Mouse (Mus musculus) embryo, embryonic 9.5 days (tissue): ENCODE measurements around the gene Arpc3.

ENCODE experiments used
- DNase-seq: peaks from one replicate; pipeline ENCODE4 v3.0.0-alpha.2; 2017; ENCODE audit errors: extremely low spot score

The Arpc3 gene

DNA sequence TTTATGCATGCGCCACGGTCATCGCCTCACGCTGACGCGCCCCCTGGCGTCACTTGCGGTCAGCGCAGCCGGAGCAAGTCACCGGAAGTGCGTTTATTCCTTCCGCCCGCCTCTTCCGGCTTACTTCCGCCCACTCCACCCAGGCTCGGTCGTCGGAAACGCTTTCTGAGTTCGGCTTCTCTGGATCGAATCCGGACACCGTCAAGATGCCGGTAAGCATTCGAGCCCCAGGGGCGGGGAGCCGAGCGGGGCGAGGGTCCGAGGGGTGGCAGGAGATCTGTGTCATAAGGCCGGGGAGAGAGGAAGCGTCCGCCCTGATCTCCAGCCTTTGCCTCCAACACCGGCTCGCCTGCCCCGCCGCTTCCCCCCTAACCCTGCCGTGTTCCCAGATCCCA, at the start of gene Arpc3:
Gene Arpc3, plus strand, starts transcription at position 93 of the 395 bp plus-strand sequence.
- peak; percentile 91 for DNase-seq

DNA sequence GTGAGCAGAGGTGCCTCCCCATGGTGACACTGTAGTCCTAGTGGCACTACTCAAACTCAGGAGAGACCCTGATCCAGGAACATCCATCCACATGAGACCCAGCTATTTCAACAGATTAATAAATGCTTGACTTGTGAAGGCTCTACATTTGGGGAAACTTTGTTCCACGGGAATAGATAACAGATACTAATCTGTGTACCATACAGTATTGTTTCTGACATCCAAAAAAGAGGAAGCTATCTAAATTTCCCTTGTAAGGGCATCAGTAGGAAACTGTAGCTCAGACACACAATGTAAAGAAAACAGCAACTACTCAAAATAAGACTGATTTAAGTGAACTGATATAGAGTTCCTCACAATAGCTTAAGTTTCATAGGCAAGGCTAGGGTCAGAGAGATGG, 48.8 kb upstream of the Arpc3 start:
- DNase-seq: no peak

DNA sequence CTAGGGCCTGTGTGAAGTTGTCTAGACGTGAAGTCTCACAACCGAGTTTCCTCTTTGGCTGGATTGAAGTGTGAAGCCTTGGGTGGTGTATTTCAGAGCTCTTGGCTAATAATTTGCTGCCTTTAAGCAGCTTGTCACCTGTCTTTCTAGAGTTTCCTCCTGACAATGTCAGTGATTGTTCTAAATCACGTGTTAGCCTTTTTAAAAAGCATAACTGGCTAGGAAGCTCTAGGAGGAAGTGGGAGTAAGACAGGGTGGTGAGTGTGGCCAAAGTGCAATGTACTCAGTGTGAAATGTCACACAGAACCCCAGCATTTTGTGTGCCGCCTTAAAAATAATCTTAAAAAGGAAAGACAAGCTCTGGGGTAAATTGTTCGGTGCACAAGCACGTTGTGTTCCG, 47.9 kb upstream of the Arpc3 start:
- DNase-seq: no peak

DNA sequence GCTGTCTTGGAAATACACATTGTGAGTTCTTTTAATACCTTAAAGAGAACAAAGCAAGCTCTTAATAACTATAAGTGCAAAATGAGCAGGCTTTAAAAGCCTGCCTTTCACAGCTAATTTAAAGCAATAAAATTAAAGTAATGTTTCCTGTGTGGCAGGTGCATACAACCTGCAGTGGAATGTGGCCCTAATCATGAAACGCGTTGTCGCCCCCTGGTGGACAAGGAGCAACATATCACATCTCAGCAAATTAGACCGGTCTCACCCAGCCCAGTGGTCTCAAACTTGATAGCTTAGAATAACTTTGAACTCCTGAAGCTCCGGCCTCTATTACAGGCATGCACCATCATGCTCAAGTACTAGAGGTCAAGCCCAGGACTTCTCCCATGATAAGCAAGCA, 47.4 kb upstream of the Arpc3 start:
- DNase-seq: peak; percentile 69

DNA sequence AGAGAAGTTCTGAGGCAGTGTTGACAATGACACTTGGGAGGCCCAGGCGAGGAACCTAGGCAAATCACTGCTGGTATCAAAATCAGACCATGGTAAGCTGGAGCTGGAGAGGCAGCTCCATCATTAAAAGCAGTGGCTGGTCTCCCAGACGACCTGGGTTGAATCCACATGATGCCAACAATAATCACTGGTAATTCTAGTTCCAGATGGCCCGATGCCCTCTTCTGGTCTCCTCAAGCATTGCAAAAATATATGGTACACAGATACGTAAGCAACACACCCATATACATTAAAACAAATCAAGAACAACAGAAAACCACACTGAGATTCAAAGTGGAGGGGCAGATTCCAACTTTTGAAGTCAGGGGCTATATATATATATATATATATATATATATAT, 45.9 kb upstream of the Arpc3 start:
- DNase-seq: no peak

DNA sequence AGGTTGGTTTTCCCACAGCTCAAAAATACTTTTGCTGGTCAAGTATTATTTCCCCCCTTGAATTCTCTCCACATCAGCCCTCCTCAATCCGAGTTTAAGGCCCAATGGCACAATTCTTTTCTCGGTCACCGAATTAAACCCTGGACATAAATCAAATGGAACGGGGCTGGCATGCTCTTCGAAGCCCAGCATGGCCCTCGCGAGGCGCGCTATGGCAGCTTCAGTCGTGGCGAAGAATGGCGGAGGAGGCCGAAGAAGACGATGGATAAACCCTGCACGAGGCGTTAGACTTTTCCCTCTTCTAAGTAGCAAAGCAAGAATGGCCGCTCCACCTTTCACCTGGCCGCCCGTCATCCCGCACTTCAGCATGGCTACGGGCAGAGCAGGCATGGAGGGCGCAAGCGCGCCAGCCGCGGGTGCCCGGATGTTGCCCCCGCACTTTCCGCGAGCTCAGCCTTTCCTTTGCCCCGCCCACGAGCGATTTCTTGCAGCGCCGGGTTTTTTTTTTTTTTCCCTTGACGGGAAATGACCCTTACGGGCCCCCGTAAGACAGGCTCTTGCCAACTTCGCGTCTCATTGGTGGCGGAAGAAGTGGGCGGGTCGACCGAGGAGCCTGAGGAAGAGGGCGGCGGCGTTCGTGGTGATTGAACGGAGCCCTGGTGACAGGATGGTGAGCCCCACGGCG, 37.7 kb upstream of the Arpc3 start, which contains the start of the genes Rad9b and Vps29:
Gene Rad9b, minus strand, starts transcription at position 427 of the 685 bp plus-strand sequence.
Gene Vps29, plus strand, starts transcription at position 563 of the 685 bp plus-strand sequence.
- DNase-seq: peak; percentile 99

DNA sequence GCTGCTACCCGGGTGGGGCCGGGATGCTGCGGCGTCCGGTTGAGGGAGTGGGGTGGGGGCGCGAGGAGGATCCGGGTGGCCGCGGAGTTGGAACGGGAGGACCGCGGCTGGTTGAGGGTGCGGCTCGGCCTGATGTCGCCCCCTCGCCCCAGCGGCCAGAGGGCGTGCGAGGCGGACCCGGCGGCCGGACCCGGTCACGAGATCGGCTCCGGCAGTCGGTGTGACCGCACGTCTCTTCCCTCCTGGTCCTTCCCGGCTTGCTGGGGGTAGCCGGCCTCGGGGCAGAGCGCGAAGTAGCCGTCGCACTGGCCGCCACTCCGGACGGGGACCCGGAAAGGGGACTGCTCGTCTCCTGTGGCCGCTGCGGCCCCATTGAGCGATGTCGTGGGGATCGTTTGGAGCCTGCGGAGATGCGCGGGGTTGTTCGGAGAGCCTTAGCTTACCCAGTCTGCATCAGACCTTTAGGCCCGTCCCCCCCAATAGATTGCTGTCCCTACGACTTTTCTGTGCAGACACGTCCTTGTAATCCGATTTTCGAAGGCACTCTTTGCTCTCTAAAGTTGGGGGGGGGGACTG, 37.1 kb upstream of the Arpc3 start:
- DNase-seq: no peak

DNA sequence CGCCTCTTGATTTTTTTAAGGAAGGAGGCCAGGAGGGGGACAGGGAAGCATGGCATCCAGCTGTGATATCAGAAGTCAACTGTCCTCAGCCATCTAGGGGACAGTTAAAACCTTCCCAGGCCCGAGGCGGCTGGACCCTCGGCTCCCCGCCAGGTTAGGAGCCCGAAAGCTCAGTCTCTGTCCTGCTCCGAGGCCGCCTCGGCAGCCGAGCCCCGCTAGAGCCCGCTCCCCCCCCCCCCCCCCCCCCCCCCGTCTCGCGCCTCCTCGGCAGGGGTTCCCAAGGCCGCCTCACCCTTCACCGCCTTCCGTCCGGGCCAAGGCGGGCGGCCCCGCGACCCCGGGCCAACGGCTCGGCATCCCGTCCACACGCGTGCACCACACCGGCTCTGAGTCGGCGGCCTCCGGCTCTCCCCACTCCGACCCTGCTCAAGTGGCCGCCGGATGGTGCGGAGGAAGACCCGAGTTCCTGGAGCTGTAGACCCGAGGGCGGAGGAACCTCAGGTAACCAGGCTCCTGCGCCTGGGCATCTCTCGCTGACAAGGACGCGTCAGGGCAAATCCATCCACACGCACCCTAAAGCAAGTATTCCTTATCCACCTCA, 20.0 kb upstream of the Arpc3 start, which contains the start of gene Gpn3:
Gene Gpn3, plus strand, starts transcription at position 286 of the 601 bp plus-strand sequence.
- DNase-seq: no peak

DNA sequence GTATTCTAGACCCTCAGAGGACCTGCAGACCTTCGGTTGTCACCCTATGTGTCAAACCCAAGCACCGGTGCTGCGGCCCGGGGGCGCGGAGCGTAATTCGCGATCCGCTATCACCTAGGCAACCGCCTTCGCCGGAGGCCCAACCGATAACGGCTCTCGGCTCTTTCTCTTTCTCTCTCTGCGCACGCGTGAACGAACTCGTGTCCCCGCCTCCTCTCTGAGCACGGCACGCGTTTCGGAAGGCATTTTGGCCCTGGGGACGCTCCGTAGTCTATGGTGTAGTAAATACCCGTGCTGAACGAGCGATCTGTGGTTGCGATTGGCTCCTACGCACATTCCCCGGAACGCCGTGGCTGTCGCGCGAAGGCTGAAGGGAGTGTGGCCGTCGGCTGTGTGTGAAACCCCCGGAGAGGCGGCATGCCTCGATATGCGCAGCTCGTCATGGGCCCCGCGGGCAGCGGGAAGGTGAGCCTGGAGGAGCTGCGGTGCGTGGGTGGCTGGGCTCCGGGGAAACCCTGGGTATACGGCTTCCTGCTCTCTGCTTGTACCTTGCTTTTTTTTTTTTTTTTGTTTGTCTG, 19.4 kb upstream of the Arpc3 start, which contains the start of gene Fam216a:
Gene Fam216a, minus strand, starts transcription at position 173 of the 578 bp plus-strand sequence.
- DNase-seq: peak; percentile 99

DNA sequence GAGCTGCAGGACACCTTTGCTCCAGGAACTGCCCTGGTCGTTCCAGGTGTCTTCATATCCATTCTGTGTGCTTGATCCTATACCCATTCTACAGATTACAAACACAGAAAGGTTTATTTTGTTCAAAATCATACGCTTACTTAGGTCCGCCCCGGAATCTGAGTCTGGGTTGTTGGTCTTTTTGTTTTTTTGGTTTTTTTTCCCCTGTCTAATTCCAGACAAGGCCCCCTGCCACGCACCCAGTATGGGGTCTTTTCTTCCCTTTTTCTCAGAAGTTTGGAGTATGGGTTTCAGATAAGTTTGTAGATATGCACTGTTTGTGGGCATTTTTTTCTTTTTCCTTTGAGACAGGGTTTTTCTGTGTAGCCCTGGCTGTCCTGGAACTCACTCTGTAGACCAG, 18.8 kb upstream of the Arpc3 start:
- DNase-seq: no peak

DNA sequence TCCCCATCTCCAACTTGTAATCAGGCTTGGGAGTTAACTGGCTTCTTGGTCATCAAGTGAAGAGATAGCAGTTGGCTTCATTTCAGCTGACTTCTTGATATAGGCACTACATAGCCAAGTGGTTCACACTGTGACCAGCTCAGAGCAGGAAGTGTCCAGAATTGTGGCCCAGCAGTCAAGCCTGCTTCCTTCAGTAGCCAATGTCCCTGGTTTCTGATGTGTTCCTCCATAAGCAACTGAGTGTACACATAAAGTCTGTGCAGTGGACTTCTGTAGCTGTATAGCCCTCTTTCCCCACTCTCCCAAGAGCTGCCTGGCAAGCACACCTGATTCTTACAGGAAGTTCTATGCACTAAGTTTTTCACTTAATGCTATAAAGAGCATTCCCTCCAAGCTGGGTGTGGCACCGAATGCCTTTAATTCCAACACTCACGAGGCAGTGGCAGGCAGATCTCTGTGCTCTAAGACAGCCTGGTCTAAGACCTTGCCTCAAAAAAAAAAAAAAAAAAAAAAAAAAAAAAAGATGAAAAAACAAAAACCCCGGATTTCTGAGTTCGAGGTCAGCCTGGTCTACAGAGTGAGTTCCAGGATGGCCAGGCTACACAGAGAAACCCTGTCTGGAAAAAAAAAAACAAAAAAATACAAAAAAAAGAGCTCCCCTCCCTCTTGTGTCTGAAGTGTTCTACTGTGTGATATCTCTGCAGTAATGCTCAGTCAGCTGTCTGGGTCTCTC, 14.4 kb upstream of the Arpc3 start:
- DNase-seq: no peak

DNA sequence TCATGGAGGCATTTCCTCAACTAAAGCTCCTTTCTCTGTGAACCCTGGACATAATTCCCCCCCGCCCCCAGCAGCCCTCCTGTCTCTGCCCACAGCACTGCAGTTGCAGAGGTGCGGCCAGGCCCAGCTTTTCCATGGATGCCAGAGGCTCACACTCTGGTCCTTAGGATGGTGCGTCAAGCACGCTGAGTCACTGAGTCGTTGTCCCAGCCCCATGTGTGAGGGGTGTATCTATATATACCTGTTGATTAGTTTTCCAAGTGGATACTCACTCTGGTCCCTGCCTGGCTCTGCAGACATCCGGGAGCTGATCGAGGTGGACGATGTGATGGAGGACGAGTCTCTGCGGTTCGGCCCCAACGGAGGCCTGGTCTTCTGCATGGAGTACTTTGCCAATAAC, 13.5 kb upstream of the Arpc3 start:
- no peak for DNase-seq

DNA sequence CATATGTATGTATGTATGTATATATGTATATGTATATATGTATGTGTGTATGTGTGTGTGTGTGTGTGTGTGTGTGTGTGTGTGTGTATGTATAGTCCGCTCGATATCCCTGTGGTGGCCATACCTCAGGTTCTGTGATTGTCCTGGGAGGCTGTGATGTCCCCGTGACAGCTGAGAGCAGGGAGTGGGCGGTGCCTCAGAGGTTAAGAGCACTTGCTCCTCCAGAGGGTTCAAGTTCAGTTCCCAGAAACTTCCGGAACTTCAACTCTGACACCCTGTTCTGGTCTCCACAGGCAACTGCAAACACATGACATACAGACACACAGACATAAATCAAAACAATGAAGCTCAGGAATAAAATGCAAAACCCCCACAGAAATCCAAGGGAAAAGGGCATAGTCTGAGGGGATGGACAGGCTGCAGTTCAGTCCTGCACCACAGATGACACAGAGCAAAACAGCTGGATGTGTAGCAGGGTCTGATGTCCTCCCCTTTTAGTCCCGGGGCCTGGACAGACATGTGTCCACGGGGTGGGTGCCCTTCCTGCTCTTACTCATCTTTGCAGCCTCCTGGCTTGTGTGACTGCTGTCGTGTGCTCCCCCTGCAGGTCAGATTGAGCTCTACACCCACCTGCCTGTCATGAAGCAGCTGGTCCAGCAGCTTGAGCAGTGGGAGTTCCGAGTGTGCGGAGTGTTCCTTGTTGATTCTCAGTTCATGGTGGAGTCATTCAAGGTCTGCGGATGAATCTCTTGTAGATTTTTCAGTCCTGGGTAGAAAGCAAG, 12.1 kb upstream of the Arpc3 start:
- peak; percentile 60 for DNase-seq

DNA sequence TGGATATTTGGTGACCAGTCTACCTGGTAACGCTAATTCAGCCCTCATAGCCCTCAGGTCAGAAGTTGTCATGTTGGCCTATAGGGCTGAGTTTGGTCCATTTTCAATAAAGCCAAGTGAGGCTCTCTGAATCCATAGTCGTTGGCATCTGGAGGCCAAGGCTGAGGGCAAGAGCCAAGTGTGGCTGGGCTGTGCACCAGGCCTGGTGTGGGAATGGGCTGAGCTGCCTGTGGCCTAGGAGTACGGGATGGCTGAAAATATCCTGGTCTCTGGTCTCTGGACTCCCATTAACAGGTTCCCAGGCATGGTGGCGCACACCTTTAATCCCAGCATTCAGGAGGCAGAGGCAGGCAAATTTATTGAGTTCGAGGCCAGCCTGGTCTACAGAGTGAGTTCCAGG, 1.7 kb upstream of the Arpc3 start:
- no peak for DNase-seq

DNA sequence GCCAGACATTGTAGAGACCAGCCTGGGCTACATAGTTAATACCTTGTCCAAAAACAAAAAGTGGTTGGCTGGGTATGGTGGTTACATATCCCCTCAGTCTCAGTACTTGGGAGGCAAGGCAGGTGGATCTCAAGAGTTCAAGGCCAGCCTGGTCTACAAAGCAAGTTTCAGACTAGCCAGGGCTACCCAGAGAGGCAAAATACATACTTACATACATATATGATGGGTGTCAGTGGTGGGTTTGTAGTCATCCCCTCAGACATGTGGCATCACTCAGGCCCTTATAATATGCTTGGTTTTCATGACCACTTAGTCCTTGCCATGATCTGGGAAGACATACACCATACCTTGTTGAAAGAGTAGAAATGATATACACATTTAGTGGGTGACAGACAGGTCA, 1.0 kb upstream of the Arpc3 start:
- no peak for DNase-seq

DNA sequence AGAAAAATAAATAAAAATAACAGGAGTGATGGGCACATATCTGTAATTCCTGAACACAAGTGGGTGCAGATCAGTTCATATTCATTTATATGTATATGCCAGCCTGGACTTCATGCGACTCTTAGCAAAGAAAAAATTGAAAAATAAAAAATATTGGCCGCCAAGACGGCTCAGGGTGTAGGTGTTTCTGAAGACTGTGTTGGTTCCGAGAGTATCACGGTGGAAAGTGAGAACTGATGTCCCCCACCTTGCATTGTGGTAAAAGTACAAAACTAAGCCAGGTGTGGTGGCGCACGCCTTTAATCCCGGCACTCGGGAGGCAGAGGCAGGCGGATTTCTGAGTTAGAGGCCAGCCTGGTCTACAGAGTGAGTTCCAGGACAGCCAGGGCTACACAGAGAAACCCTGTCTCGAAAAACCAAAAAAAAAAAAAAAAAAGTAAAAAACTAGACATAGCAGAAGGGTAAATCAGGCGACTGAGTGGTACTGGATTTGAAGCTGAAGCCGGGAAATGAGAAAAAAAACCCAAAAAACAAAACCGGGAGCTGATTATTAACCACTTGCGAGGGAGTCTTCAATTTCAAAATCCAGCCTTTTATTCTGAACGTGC, 396 bp upstream of the Arpc3 start:
- DNase-seq: no peak

DNA sequence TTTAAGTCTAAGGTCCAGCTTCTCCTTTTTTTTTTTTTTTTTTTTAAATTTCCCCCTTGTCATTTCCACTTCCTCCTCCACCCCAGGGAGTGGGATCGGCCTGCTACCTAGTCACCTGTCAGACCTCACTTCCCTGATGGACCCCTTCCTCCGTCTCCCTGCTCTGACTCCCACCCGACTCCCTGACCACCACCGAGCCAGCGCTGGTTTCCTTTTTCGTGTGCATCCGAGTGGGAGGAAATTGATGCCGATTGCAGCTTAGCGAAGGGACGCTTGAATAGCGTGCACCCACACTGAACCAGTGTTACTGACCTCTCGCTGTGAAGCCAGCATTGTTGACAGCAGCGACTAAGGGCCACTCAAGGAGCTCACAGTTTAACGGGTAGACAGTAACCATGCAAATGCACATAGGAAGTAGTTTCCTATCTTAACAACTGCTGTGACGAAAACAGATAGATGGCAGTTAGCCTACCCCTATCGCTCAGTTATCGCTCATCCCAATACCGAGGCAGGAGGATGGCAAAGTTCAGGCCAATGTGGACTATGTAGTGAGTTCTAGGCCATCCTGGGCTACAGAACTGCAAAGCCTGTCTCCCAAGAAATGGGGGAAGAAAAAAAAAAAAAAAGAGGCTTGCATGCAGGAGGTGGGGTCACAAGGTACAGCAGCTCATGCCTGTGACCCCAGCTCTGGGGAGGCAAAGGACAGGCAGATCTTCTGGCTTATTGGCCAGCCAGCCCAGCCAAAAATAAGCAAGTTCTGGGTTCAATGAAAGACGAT, 738 bp downstream of the Arpc3 start:
- DNase-seq: no peak

DNA sequence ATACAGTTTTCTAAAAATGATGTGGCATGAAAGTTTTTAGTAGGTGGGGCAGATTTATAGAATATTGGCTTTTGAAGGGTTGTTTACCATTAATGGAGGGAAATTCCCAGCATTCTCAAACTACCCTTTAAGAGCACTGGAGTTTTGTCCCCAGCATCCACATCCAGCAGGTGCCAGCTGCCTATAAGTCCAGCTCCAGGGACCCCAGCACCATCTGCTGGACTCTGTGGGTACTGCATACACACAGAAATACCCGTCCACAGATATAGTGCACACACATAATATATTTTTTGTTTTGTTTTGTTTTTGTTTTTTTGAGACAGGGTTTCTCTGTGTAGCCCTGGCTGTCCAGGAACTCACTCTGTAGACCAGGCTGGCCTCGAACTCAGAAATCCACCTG, 2.2 kb downstream of the Arpc3 start:
- peak; percentile 66 for DNase-seq

DNA sequence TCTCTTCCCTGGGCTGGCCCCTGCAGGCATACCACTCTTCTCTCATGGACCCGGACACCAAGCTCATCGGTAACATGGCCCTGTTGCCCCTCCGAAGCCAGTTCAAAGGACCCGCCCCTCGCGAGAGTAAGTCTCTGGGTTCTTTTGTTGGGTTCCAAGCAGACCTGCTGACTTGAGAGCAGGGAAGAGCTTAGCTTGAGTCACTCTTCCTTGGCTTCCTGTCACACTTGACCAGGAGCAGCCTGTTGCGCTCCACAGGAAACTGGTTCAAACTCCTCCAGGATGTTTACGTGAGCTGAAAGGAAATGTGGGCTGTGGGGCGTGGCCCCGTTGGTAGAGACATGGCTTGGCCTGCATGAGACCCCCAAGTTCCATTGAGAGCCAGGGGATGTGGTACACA, 5.1 kb downstream of the Arpc3 start:
- DNase-seq: no peak

DNA sequence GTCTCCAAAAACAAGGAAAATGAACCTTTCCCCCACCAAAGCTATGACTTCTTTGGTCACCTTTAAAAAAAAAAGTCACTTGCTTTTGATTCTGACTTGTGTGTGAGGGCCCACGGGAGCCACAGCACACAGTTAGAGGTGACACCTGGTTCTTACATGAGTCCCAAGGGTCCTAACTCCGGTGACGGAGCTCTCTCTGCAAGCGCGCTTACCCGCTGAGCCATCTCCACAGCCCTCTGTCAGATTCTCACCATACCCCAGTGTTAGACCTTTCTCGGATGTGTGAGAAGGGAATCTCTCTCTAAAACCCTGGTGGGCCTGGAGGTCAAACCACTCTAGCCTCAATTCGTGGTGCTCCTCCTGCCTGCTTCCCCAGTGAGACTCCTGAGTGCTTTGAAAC, 5.8 kb downstream of the Arpc3 start:
- DNase-seq: no peak
